Mouse (Mus musculus) kidney, adult 2 months (tissue): ENCODE measurements at regions not wholly inside any gene's neighbourhood (a gene's known extent, or its start where the extent isn't known, plus 50 kb on each side); places are given as distances from the start of the nearest gene placed in this dataset.

Experiments
- CTCF ChIP-seq: fragments of 200-500 bp; conservative IDR thresholded peaks from 2 replicates; pipeline ENCODE4 v1.5.1; 2011; ENCODE audit warnings: low read depth, mild to moderate bottlenecking, control low read depth, low read length, moderate library complexity, mixed read lengths; ENCODE audit not compliant: insufficient read depth, insufficient read length
- POLR2A ChIP-seq: fragments of 200-500 bp; IDR thresholded peaks from one replicate; pipeline ENCODE4 v1.6.1; 2011; ENCODE audit warnings: low read depth, low read length, control low read depth

GRCm38 (mm10) chr12:106474501-106475165 is 464.6 kb downstream of the Vrk1 start:
- TF ChIP-seq POLR2A (no peak), CTCF (no peak)
